Mouse (Mus musculus) embryo, embryonic 11.5 days (tissue): ENCODE data around the gene Gm12845.
"Not testable (repeated sequence)": the region's sequence is repeated elsewhere in the genome, so short reads cannot be mapped to it uniquely, and the experiment has no call there.

Experiments
- DNase-seq: peaks from one replicate; pipeline ENCODE4 v3.0.0-alpha.2; 2012; ENCODE audit warnings: low read depth, low spot score

Gene Gm12845

GRCm38 (mm10) chr4:117724112-117724511 lies at the start of gene Gm12845:
Gene Gm12845 (plus strand): TSS chr4:117724412.
- DNase-seq, result no peak

- DNase-seq, result peak; percentile 75
These were observed 47.3 kb upstream of the Gm12845 start for GRCm38 (mm10) chr4:117676903-117677302.

GRCm38 (mm10) chr4:117680963-117681362 lies 43.2 kb upstream of the Gm12845 start:
- no peak for DNase-seq

GRCm38 (mm10) chr4:117681931-117682461 lies 42.2 kb upstream of the Gm12845 start, which contains the start of gene Dmap1:
Gene Dmap1 (minus strand): TSS chr4:117682273.
- DNase-seq, result peak; percentile 81

GRCm38 (mm10) chr4:117682463-117682862 lies 41.7 kb upstream of the Gm12845 start:
- no peak for DNase-seq

GRCm38 (mm10) chr4:117683048-117683768 lies 41.0 kb upstream of the Gm12845 start:
- DNase-seq, result no peak

- no peak for DNase-seq
These were observed 37.9 kb upstream of the Gm12845 start for GRCm38 (mm10) chr4:117686354-117686753.

GRCm38 (mm10) chr4:117705361-117705760 lies 18.9 kb upstream of the Gm12845 start:
- peak; percentile 51 for DNase-seq

GRCm38 (mm10) chr4:117708780-117709550 lies 15.2 kb upstream of the Gm12845 start:
- DNase-seq, result no peak

- DNase-seq, result no peak
These were observed 11.9 kb upstream of the Gm12845 start for GRCm38 (mm10) chr4:117712314-117712713.

- no peak for DNase-seq
These were observed 10.7 kb upstream of the Gm12845 start for GRCm38 (mm10) chr4:117713303-117714098.

- no peak for DNase-seq
These were observed 7.7 kb downstream of the Gm12845 start for GRCm38 (mm10) chr4:117731926-117732325.

GRCm38 (mm10) chr4:117737559-117737958 lies 13.3 kb downstream of the Gm12845 start:
- DNase-seq, result peak; percentile 24

- not testable (repeated sequence) for DNase-seq
These were observed 28.3 kb downstream of the Gm12845 start for GRCm38 (mm10) chr4:117752469-117752868.

GRCm38 (mm10) chr4:117760151-117760550 lies 35.9 kb downstream of the Gm12845 start:
- no peak for DNase-seq

GRCm38 (mm10) chr4:117765416-117765815 lies 41.2 kb downstream of the Gm12845 start, which contains the start of gene Klf17:
Gene Klf17 (minus strand): TSS chr4:117765648.
- no peak for DNase-seq

GRCm38 (mm10) chr4:117770935-117771334 lies 46.7 kb downstream of the Gm12845 start:
- DNase-seq, result peak; percentile 61

GRCm38 (mm10) chr4:117772960-117773359 lies 48.7 kb downstream of the Gm12845 start:
- no peak for DNase-seq
